Mouse (Mus musculus) T-cell, adult 2 months (primary cell): ENCODE data around the gene Rapgef4.

Experiments
- DNase-seq: peaks from one replicate; pipeline ENCODE4 v3.0.0; 2022; ENCODE audit warnings: low spot score

The Rapgef4 gene

GRCm38 (mm10) chr2:72278247-72278873 is 297.3 kb downstream of the Rapgef4 start:
- DNase-seq: no peak

- no peak for DNase-seq
These were observed 299.5 kb downstream of the Rapgef4 start for GRCm38 (mm10) chr2:72280524-72280923.

- DNase-seq: peak; percentile 87
These were observed 300.9 kb downstream of the Rapgef4 start for GRCm38 (mm10) chr2:72281971-72282370.

GRCm38 (mm10) chr2:72282733-72283132 is 301.7 kb downstream of the Rapgef4 start:
- peak; percentile 49 for DNase-seq

- DNase-seq: no peak
These were observed 303.6 kb downstream of the Rapgef4 start for GRCm38 (mm10) chr2:72284689-72285088.

- peak; percentile 16 for DNase-seq
These were observed 304.3 kb downstream of the Rapgef4 start, which contains the start of gene Map3k20 for GRCm38 (mm10) chr2:72285256-72285887. Gene Map3k20 (plus strand): TSS chr2:72285637.

GRCm38 (mm10) chr2:72285888-72286661 is 305.0 kb downstream of the Rapgef4 start:
- no peak for DNase-seq

- no peak for DNase-seq
These were observed 306.1 kb downstream of the Rapgef4 start for GRCm38 (mm10) chr2:72287142-72287541.

- DNase-seq: no peak
These were observed 308.0 kb downstream of the Rapgef4 start for GRCm38 (mm10) chr2:72288932-72289534.

- DNase-seq: no peak
These were observed 310.1 kb downstream of the Rapgef4 start for GRCm38 (mm10) chr2:72291103-72291502.

- DNase-seq: no peak
These were observed 311.5 kb downstream of the Rapgef4 start for GRCm38 (mm10) chr2:72292573-72292972.

GRCm38 (mm10) chr2:72294994-72295393 is 314.0 kb downstream of the Rapgef4 start:
- DNase-seq: no peak

GRCm38 (mm10) chr2:72296984-72297715 is 316.1 kb downstream of the Rapgef4 start:
- no peak for DNase-seq

- no peak for DNase-seq
These were observed 316.7 kb downstream of the Rapgef4 start for GRCm38 (mm10) chr2:72297716-72298082.

GRCm38 (mm10) chr2:72298406-72298805 is 317.4 kb downstream of the Rapgef4 start:
- DNase-seq: no peak

- no peak for DNase-seq
These were observed 320.3 kb downstream of the Rapgef4 start for GRCm38 (mm10) chr2:72301194-72301916.

- DNase-seq: no peak
These were observed 324.7 kb downstream of the Rapgef4 start for GRCm38 (mm10) chr2:72305738-72306137.
